Mouse (Mus musculus) heart, postnatal 0 days (tissue): ENCODE measurements around the gene Fam217a. TPM values are rescaled to one million over a fixed set of nuclear protein-coding genes. Genes with fewer than 3 reads are reported as not detected.
A peak's percentile ranks its signal among the peaks of the same experiment; 100 is the strongest.
"Not testable (repeated sequence)": the region's sequence is repeated elsewhere in the genome, so short reads cannot be mapped to it uniquely, and the experiment has no call there.

Experiments used
- ATAC-seq: fragments of 200-750 bp; cut with Nextera tagmentation; 2 replicates; pipeline ENCODE4 v1.8.0; 2017; ENCODE audit warnings: low read depth, moderate number of reproducible peaks, moderate library complexity; ENCODE audit not compliant: insufficient read depth
- DNase-seq: peaks from one replicate; pipeline ENCODE4 v3.0.0-alpha.2; 2016; ENCODE audit warnings: low spot score
- H3K27ac ChIP-seq: fragments of 300-500 bp; sonication (generic); 2 replicates; pipeline ENCODE4 v1.5.1; 2014; ENCODE audit warnings: low read depth, mild to moderate bottlenecking
- H3K27me3 ChIP-seq: fragments of 300-500 bp; sonication (generic); 2 replicates; pipeline ENCODE4 v1.6.1; 2014; ENCODE audit warnings: low read length, mixed read lengths; ENCODE audit not compliant: control insufficient read depth, insufficient read depth
- H3K36me3 ChIP-seq: fragments of 300-500 bp; sonication (generic); replicated peaks from 2 replicates; pipeline ENCODE4 v1.6.1; 2014; ENCODE audit warnings: low read length, mixed read lengths; ENCODE audit not compliant: control insufficient read depth, insufficient read depth
- H3K4me1 ChIP-seq: fragments of 300-500 bp; sonication (generic); 2 replicates; pipeline ENCODE4 v1.6.1; 2014; ENCODE audit warnings: antibody characterized with exemption; ENCODE audit not compliant: control insufficient read depth, insufficient read depth
- H3K4me2 ChIP-seq: fragments of 300-500 bp; sonication (generic); 2 replicates; pipeline ENCODE4 v1.6.1; 2014; ENCODE audit warnings: low read depth, mild to moderate bottlenecking, low read length, moderate library complexity
- H3K4me3 ChIP-seq: fragments of 300-500 bp; sonication (generic); 2 replicates; pipeline ENCODE4 v1.5.1; 2014; ENCODE audit warnings: low read depth, low read length
- H3K9ac ChIP-seq: fragments of 300-500 bp; sonication (generic); replicated peaks from 2 replicates; pipeline ENCODE4 v1.6.1; 2014; ENCODE audit warnings: low read depth, low read length, mixed read lengths
- H3K9me3 ChIP-seq: fragments of 300-500 bp; sonication (generic); replicated peaks from 2 replicates; pipeline ENCODE4 v1.6.1; 2016; ENCODE audit warnings: low read length; ENCODE audit not compliant: control insufficient read depth
- CTCF ChIP-seq: IDR thresholded peaks from 2 replicates; pipeline ENCODE4 v1.5.1; 2016; ENCODE audit warnings: antibody characterized with exemption, control low read depth, low read depth
- EP300 ChIP-seq: IDR thresholded peaks from 2 replicates; pipeline ENCODE4 v1.6.1; 2016; ENCODE audit warnings: antibody characterized with exemption, low read depth
- WGBS: fragments of 180-500 bp; shearing (Covaris S2); extraction: QIAGEN DNeasy Blood & Tissue Kit; methylation state at CpG from one replicate; pipeline ENCODE4 v1.1.7; 2014; 5-methylcytosine and 5-hydroxymethylcytosine counted together
- polyA plus RNA-seq: library from polyadenylated mRNA; unstranded; fragments of >200 nt; fragmentation: Nextera tagmentation; extraction: Ambion mirVana; gene quantifications from 2 replicates; pipeline ENCODE4 v1.2.1, GENCODE M21; 2015
- total RNA-seq: library from RNA; depleted of rRNA; stranded (reverse); fragments of >200 nt; gene quantifications from 2 replicates; pipeline ENCODE4 v1.2.3, GENCODE M21; 2014; ENCODE audit warnings: low replicate concordance

Gene Fam217a
- total and polyA plus RNA-seq, 2 experiments from 2014 or later = 1.9 TPM; not detected in 1

DNA sequence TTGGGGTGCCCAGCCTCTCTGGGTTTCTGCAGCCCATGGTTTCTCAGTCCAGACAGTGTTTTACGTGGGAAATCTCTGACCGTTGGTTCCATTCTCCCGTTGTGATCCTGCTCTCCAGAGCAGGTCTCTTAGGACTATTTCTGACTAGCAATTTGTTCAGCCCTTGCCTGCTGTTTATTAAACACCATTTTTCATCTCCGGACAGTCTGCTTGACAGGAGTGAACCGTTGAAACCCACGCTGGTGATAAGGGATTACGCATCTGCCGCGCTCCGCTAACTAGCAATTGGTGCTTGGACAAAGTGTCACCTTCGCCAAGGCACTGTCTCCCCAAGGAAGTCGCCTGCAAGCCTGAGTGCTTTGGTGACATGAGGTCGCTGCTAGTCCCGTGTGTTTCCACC is 40.3 kb upstream of the Fam217a start:
- H3K4me2 ChIP-seq = peak overlapping the region; percentile 93
- TF ChIP-seq EP300 (no peak), CTCF (no peak)
- H3K27ac ChIP-seq = no peak overlapping the region
- 2% methylated on average over 14 of the region's 14 CpGs for WGBS
- H3K4me1 ChIP-seq = peaks cover 13% of the 10 kb centered on the region; the same call in 1 of the 2 replicates
- H3K36me3 ChIP-seq = no peaks in the 10 kb centered on the region
- 0 out of 2 replicates have a peak, but pooled peaks cover 8% of the 10 kb centered on the region for H3K27me3 ChIP-seq
- H3K9ac ChIP-seq = no peak overlapping the region; the same call in 1 of the 2 replicates
- peak overlapping the region; percentile 49 for H3K4me3 ChIP-seq
- no peaks in the 10 kb centered on the region for H3K9me3 ChIP-seq
- no peak for ATAC-seq
- DNase-seq = no peak

DNA sequence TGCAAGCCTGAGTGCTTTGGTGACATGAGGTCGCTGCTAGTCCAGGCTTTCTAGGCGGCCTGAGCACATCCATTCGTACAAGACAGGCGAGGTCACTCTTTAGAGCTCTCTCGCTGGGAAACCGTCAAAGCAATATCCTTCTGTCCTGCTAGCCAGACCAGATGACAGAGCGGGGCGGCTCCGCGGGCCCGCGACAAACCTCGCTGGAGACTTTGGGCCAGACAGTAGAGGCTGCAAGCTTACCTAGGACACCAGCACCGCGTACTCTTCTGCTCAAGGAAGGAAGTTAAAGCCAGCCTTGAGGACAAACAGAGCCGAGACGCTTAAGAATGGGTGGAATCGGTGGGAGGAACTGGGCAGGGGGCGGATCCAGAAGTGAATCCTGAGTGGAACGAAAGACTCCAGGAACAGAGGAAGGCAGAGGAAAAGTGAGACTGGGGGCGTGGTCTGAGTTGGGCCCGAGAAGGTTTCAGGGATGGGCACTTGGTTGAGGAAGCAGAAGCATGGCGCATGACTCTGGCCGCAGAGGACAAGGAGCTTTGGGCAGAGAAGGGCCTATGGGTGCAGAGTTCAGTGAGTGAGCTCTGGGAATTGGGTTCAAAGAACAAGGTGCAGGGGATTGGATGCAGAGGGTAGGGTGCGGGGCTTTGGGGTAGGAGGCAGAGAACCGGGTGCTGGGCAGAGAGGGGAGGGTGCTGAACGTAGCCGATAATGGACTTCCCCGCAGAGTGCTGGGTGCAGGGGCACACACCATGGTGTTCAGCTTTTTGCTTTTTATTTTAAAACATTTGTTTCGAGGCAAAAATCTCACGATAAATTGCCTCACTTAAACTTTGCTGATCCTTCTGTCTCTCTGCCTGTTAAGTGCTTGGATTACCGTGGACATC is 39.6 kb upstream of the Fam217a start, which contains the start of gene Eci3:
TSS of gene Eci3 (minus strand) at position 300 of the 887 bp plus-strand sequence.
- Histone ChIP-seq H3K4me2 (peak within 1 kb of the TSS; percentile 93), H3K4me1 (peaks cover 13% of the 10 kb centered on the region; the same call in 1 of the 2 replicates), H3K9me3 (no peaks in the 10 kb centered on the region), H3K4me3 (peak within 1 kb of the TSS; percentile 49), H3K27me3 (0 out of 2 replicates have a peak, but pooled peaks cover 8% of the 10 kb centered on the region), H3K9ac (peak within 1 kb of the TSS; percentile 42), H3K36me3 (no peaks in the 10 kb centered on the region), H3K27ac (no peak within 1 kb of the TSS)
- DNase-seq (no peak), ATAC-seq (peak; percentile 27; the same call in 1 of the 2 replicates)
- TF ChIP-seq EP300 (no peak), CTCF (no peak)
- WGBS = 2% methylated on average over 32 of the region's 32 CpGs

DNA sequence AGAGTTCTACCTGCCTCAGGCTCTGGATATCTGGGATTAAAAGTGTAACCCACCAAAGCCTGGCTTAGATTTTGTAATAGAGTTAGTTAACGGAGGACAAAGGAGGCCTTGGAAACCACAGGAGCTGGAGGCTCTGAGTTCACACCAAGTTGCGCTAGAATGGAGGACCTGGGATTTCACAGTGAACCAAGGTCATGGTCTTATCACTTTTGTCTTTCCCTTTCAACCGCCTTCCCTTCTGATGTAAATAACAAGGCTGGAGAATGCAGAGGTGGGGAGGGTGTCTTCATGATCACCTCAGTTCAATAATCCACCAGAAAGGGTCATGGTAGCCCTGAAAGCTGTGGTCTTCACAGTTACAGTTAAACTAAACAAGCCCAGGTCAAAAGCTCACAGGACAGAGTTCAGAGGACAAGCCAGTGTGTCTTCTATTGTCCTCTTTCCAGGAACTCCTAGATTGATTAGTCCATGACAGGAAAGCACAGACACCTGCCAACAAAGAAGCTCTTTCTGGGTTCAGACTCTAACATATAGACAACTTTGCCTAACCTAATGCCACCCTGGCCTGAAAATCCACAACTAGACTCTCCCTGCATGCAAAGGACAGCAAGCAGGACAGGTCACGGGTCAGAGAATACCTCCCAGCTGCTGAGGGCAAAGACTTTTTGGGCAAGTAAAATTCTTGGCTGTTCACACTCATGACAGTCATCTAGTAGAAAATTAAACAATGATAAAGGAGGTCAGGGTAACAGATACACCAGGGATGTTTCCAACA is 37.1 kb upstream of the Fam217a start:
- WGBS = 76% methylated on average over 4 of the region's 4 CpGs
- Histone ChIP-seq H3K27ac (no peak overlapping the region), H3K4me3 (no peak overlapping the region), H3K4me2 (no peak overlapping the region), H3K9me3 (no peaks in the 10 kb centered on the region), H3K36me3 (no peaks in the 10 kb centered on the region), H3K9ac (no peak overlapping the region), H3K4me1 (peaks cover 13% of the 10 kb centered on the region; the same call in 1 of the 2 replicates), H3K27me3 (0 out of 2 replicates have a peak, but pooled peaks cover 8% of the 10 kb centered on the region)
- ATAC-seq (no peak), DNase-seq (no peak)
- TF ChIP-seq CTCF = no peak
- TF ChIP-seq EP300 = no peak

DNA sequence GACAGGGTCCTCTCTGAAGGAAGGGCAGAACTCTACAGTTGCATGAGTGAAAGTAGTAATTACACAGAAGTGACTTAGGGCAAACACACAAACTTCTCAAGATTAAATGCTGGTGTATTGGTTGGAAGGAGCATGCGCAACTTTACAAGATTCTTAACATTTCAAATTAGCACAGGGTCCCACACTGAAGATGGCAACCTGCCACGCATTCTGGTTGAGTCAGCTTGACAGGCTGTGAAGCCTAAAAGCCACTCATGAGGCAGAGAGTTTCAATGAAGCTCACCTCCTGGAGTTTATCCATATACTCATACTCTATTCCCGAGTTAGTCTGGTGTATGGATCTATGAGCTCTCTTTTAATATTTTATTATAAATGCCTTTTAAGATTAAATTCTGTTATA is 34.0 kb upstream of the Fam217a start:
- not testable (repeated sequence) for H3K4me3 ChIP-seq, H3K4me2 ChIP-seq, H3K9me3 ChIP-seq, H3K36me3 ChIP-seq, H3K27ac ChIP-seq, H3K27me3 ChIP-seq, H3K4me1 ChIP-seq, DNase-seq, ATAC-seq, H3K9ac ChIP-seq
- WGBS = 81% methylated on average over 3 of the region's 3 CpGs

DNA sequence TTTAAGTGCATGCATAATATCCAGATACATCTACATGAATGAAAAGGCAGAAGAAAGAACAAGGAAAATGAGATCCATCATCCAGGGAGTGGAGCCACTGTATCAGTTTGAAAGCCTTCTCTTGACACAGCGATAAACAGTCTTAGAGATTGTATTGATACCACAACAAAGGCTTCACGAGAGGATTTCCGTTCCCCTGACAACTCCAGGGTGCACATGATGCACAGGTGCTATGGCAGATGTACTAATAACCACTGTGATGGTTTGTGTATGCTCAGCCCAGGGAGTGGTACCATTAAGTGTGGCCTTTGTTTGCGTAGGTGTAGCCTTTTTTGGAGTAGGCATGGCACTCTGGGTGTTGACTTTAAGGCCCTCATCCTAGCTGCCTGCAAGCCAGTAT is 32.8 kb upstream of the Fam217a start:
- Histone ChIP-seq H3K4me3 (no peak overlapping the region), H3K4me1 (no peaks in the 10 kb centered on the region), H3K9ac (no peak overlapping the region), H3K36me3 (no peaks in the 10 kb centered on the region), H3K9me3 (no peaks in the 10 kb centered on the region), H3K27ac (no peak overlapping the region), H3K27me3 (no peaks in the 10 kb centered on the region), H3K4me2 (no peak overlapping the region)
- DNase-seq (no peak), ATAC-seq (no peak)
- WGBS = 84% methylated on average over 4 of the region's 4 CpGs
- no peak for TF ChIP-seq CTCF
- no peak for TF ChIP-seq EP300

DNA sequence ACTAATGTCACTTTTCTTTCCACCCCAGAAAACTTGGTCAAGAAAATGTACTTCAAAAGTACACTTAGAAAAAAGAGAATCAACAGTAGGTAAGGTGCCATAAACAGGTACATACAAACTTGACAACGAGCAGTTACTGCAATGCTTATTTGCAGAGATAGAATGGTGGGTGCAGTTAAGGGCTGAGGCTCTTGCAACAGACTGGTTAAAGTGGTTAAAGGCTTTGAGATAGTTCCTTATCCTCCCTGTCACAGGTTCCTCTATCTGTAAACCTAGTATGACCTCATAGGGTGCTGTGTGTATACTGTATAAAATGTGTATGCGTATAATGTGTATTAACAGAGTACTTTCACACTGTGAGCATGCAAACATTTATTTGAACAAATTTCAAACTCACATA is 27.3 kb upstream of the Fam217a start:
- DNase-seq, H3K27ac ChIP-seq, H3K4me3 ChIP-seq, H3K4me2 ChIP-seq, H3K4me1 ChIP-seq, H3K36me3 ChIP-seq, H3K9ac ChIP-seq, H3K9me3 ChIP-seq, H3K27me3 ChIP-seq, ATAC-seq: not testable (repeated sequence)
- 87% methylated on average over 2 of the region's 2 CpGs for WGBS
